Mouse (Mus musculus) testis, adult 2 months (tissue): ENCODE measurements around the gene Clip2.

Experiments used
- CTCF ChIP-seq: fragments of 200-500 bp; IDR thresholded peaks from 2 replicates; pipeline ENCODE4 v1.5.1; 2012; ENCODE audit warnings: low read depth, mild to moderate bottlenecking, inconsistent platforms, low read length, moderate library complexity; ENCODE audit not compliant: control insufficient read depth, insufficient read depth, insufficient replicate concordance
- POLR2A ChIP-seq: fragments of 200-500 bp; IDR thresholded peaks from 2 replicates; pipeline ENCODE4 v1.6.1; 2012; ENCODE audit warnings: low read depth, mild to moderate bottlenecking, inconsistent platforms, low read length, moderate library complexity; ENCODE audit not compliant: control insufficient read depth

DNA sequence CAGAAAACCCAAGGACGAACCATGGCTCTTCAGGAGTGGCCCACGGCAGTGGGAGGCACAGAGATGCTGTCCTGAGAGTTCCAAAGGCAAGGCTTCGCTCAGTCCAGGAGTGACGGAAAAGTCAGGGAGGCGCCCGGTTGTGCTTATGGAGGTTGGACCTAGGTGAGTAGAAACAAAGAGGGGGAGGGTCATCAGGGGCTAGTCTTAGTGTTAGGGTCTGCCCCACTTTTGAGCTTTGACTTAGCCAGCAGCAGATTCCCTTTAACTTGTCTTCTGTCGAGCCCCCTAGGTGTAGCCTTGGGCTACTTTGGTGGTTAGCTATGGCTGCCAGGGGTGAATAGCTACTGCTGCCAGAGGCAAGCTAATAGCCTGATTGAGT, 7.8 kb upstream of the Clip2 start, which contains the start of gene Syna:
- no peak for TF ChIP-seq POLR2A
- TF ChIP-seq CTCF = no peak
